Mouse (Mus musculus): Measurements from ENCODE around the gene Capn3. TPM values are rescaled to one million over a fixed set of nuclear protein-coding genes. Genes with fewer than 3 reads are reported as not detected.

Gene Capn3
- total and polyA plus RNA-seq, 2 experiments from 2014 or later = 0.62 to 0.82 TPM

DNA sequence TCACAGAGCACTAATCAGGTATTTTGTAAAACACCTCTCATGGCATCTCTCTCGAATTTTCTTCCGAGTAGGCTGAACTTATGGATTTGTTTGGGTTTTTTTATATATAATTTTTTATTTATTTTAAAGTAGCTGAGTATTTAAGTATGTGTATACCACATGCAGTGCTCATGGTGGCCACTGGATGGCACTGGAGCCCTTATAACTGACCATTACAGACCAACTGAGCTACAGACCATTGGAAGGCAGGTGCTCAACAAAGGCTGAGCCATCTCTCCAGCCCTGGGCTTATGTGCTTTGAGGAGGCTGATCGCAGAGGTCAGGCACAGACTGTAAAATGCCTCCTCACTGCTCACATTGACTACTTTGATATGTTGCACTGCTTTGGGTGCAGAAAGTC lies 22.8 kb downstream of the Capn3 start:
- DNase-seq (peak; percentile 51), ATAC-seq (peak; percentile 53; the same call in 1 of the 2 replicates)
- no peak overlapping the region for H3K9ac ChIP-seq
- H3K4me2 ChIP-seq (ENCODE audit: low read depth) = no peak overlapping the region
- no peaks in the 10 kb centered on the region for H3K4me1 ChIP-seq (ENCODE audit: insufficient read depth)
- TF ChIP-seq CTCF (IDR thresholded peaks at IDR 0.05; ENCODE audit: low read depth) = peak; percentile 68
- no peaks in the 10 kb centered on the region for H3K36me3 ChIP-seq (ENCODE audit: insufficient read depth)
- H3K27me3 ChIP-seq (ENCODE audit: insufficient read depth, low read length) = no peaks in the 10 kb centered on the region
- 58% methylated on average over 3 of the region's 3 CpGs for WGBS
- no peak overlapping the region for H3K4me3 ChIP-seq (ENCODE audit: low read depth, low read length)
- no peaks in the 10 kb centered on the region for H3K9me3 ChIP-seq (ENCODE audit: low read length)
- H3K27ac ChIP-seq (ENCODE audit: low read depth, low read length) = no peak overlapping the region

DNA sequence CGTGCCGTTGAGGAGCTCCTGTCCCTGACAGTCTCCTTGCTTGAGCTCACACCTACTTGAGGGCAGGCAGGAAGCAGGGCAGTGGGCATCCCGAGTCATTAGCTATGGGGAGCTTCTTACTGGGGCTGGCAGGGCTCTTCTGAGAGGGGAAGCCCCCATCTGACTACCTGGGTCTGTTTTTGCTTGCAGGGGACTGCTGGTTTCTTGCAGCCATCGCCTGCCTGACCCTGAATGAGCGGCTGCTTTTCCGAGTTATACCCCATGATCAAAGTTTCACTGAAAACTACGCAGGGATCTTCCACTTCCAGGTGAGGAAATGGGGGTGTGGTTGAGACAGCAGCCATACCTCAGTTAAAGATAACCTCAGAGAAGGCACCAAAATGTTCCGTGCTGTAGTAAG lies 26.1 kb downstream of the Capn3 start:
- WGBS = 83% methylated on average over 8 of the region's 8 CpGs
- Histone ChIP-seq H3K4me2 (ENCODE audit: low read depth) (no peak overlapping the region), H3K27ac (ENCODE audit: low read depth, low read length) (no peak overlapping the region), H3K36me3 (ENCODE audit: insufficient read depth) (no peaks in the 10 kb centered on the region), H3K4me1 (ENCODE audit: insufficient read depth) (no peaks in the 10 kb centered on the region), H3K9ac (no peak overlapping the region), H3K9me3 (ENCODE audit: low read length) (no peaks in the 10 kb centered on the region), H3K27me3 (ENCODE audit: insufficient read depth, low read length) (no peaks in the 10 kb centered on the region), H3K4me3 (ENCODE audit: low read depth, low read length) (no peak overlapping the region)
- TF ChIP-seq CTCF (IDR thresholded peaks at IDR 0.05; ENCODE audit: low read depth) = no peak
- ATAC-seq (no peak), DNase-seq (no peak)

DNA sequence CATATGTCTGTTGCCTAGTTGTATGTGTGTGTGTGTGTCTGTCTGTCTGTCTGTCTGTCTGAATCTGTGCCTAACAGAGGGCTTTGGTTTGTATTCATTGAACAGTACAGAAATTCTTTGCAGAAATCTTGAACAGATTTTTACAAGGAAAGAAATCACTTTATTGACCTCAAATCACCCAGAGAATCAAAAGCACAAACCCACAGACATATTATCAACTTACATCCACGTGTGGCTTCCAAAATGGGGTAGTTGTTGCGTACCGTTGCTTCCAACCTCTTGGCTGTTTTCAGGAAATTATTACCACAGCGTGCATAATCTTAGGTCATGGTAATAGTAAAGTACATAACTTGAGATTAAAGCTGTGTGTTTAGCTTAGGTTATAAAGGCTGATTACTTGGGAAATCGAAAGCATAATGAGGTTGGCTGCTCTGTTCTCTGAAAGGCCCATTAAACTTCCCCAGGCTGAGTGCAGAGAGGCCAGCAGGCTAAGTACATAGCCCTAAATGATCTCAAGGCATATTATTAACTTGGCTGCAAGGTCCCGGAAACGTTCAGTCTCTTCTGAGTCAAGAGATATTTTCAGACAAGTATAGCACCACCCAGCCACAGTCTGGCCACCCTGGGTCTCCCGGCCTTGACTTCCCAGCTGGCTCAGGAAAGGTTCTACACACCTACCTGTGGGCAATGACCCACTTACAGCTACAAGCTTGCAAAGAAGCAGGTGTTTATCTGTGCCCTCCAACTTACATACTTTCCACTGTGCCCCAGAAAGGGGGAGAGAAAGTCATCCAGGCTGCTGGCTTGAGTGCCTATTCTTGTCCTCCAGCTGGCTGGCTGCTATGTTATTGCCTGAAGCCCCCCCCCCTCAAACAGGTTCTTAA lies 26.9 kb downstream of the Capn3 start:
- no peaks in the 10 kb centered on the region for H3K9me3 ChIP-seq (ENCODE audit: low read length)
- no peaks in the 10 kb centered on the region for H3K27me3 ChIP-seq (ENCODE audit: insufficient read depth, low read length)
- no peaks in the 10 kb centered on the region for H3K36me3 ChIP-seq (ENCODE audit: insufficient read depth)
- TF ChIP-seq CTCF (IDR thresholded peaks at IDR 0.05; ENCODE audit: low read depth) = no peak
- ATAC-seq (no peak; the same call in 1 of the 2 replicates), DNase-seq (no peak)
- H3K27ac ChIP-seq (ENCODE audit: low read depth, low read length) = no peak overlapping the region
- no peak overlapping the region for H3K4me2 ChIP-seq (ENCODE audit: low read depth)
- no peak overlapping the region for H3K4me3 ChIP-seq (ENCODE audit: low read depth, low read length)
- no peak overlapping the region for H3K9ac ChIP-seq
- 77% methylated on average over 8 of the region's 8 CpGs for WGBS
- H3K4me1 ChIP-seq (ENCODE audit: insufficient read depth) = no peaks in the 10 kb centered on the region

DNA sequence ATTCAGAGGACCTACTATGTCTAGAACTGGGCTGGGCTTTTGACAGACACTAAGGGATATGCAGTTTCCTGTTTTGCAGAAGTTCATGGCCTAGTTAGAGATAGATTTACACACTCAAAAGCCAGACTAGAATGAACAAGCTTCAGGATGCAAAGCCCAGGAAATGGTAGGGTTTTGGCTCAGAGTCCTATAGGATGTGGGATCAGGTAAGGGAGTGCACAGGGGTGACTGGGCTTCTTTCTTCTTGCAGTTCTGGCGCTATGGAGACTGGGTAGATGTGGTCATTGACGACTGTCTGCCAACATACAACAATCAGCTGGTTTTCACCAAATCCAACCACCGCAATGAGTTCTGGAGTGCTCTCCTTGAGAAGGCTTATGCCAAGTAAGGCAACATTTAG lies 28.4 kb downstream of the Capn3 start:
- no peaks in the 10 kb centered on the region for H3K9me3 ChIP-seq (ENCODE audit: low read length)

DNA sequence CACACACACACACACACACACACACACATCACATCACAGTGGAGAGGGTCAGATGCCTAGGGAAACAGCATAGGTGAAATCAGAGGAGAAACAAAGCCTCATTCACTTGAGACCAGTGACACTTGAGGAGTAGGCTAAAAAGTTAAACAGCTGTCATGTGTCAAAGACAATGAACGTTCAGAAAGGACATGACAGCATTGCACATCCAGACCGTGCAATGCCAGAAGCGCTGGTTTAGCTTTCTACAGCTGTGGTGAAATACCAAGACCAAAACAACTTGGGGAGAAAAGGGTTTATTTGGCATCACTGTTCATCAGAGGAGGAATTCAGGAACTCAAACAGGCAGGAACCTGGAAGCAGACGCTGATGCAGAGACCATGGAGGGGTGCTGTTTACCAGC lies 37.4 kb downstream of the Capn3 start:
- Histone ChIP-seq H3K4me3 (ENCODE audit: low read depth, low read length) (no peak overlapping the region), H3K36me3 (ENCODE audit: insufficient read depth) (no peaks in the 10 kb centered on the region)

More for the DNA sequence above, 28.4 kb downstream of the Capn3 start:
- no peaks in the 10 kb centered on the region for H3K36me3 ChIP-seq (ENCODE audit: insufficient read depth)
- no peak overlapping the region for H3K4me3 ChIP-seq (ENCODE audit: low read depth, low read length)
- WGBS = 92% methylated on average over 3 of the region's 3 CpGs
- ATAC-seq = no peak
- no peaks in the 10 kb centered on the region for H3K27me3 ChIP-seq (ENCODE audit: insufficient read depth, low read length)
- no peak overlapping the region for H3K27ac ChIP-seq (ENCODE audit: low read depth, low read length)
- H3K4me1 ChIP-seq (ENCODE audit: insufficient read depth) = no peaks in the 10 kb centered on the region
- H3K4me2 ChIP-seq (ENCODE audit: low read depth) = no peak overlapping the region
- no peak for DNase-seq
- no peak overlapping the region for H3K9ac ChIP-seq
- TF ChIP-seq CTCF (IDR thresholded peaks at IDR 0.05; ENCODE audit: low read depth) = no peak

DNA sequence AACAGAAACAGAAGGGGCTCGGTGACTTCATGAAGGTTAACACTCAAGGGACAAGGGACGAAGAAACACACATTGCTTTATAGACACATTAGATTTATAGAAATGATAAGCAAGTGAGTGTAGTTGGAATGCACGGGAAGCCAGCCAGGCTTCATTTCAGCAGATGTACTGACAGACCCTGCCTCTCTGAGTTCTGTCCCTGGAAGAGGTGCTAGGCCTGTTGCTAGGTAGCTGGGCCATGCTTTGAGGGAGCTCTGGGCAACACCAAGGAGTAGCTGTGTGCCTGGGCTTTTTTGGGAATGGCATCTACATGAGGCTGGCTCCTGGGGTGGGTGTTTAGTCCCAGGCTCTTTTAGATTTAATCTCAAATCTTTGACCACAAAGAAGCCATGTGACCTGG lies 40.7 kb downstream of the Capn3 start:
- Histone ChIP-seq H3K9me3 (ENCODE audit: low read length) (no peaks in the 10 kb centered on the region), H3K27me3 (ENCODE audit: insufficient read depth, low read length) (no peaks in the 10 kb centered on the region), H3K9ac (no peak overlapping the region), H3K4me2 (ENCODE audit: low read depth) (no peak overlapping the region), H3K4me3 (ENCODE audit: low read depth, low read length) (no peak overlapping the region), H3K36me3 (ENCODE audit: insufficient read depth) (no peaks in the 10 kb centered on the region; the same call in 1 of the 2 replicates), H3K27ac (ENCODE audit: low read depth, low read length) (peak overlapping the region; percentile 10; the same call in 1 of the 2 replicates), H3K4me1 (ENCODE audit: insufficient read depth) (no peaks in the 10 kb centered on the region)
- ATAC-seq = peak; percentile 90
- TF ChIP-seq CTCF (IDR thresholded peaks at IDR 0.05; ENCODE audit: low read depth) = no peak
- peak; percentile 65 for DNase-seq
- WGBS = 69% methylated on average over 3 of the region's 3 CpGs

More for the DNA sequence above, 37.4 kb downstream of the Capn3 start:
- Histone ChIP-seq H3K4me1 (ENCODE audit: insufficient read depth) (no peaks in the 10 kb centered on the region), H3K4me2 (ENCODE audit: low read depth) (no peak overlapping the region), H3K27ac (ENCODE audit: low read depth, low read length) (no peak overlapping the region), H3K9ac (no peak overlapping the region), H3K27me3 (ENCODE audit: insufficient read depth, low read length) (no peaks in the 10 kb centered on the region), H3K9me3 (ENCODE audit: low read length) (no peaks in the 10 kb centered on the region)
- ATAC-seq (no peak), DNase-seq (no peak)
- TF ChIP-seq CTCF (IDR thresholded peaks at IDR 0.05; ENCODE audit: low read depth) = no peak
- 64% methylated on average over 4 of the region's 4 CpGs for WGBS

DNA sequence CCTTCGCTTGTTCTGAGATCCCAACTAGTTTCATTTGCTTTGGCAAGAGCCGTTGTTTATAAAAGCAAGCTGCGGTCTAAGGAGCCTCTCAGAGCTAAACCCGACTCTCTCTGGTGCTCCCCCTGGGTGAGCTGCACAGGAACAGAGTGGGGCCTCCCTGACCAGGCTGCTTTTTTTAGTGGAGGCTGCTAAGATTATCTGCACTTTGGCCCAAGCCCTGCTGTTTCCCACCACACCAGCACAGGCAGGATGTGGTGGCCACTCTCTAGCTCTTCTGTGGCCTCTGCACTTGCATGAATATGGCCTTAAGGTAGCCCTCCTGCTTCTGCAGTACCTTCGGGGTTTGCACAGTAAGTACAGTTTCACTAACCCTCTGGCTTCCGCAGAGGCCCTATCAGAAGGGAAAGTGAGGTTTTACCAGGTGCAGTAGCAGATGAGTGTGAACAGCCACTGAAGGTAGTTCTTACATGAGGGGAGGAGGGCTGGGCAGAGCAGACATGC lies 44.2 kb downstream of the Capn3 start:
- Histone ChIP-seq H3K4me2 (ENCODE audit: low read depth) (no peak overlapping the region), H3K9ac (no peak overlapping the region), H3K4me3 (ENCODE audit: low read depth, low read length) (no peak overlapping the region), H3K9me3 (ENCODE audit: low read length) (no peaks in the 10 kb centered on the region), H3K4me1 (ENCODE audit: insufficient read depth) (no peaks in the 10 kb centered on the region), H3K27ac (ENCODE audit: low read depth, low read length) (no peak overlapping the region), H3K27me3 (ENCODE audit: insufficient read depth, low read length) (no peaks in the 10 kb centered on the region), H3K36me3 (ENCODE audit: insufficient read depth) (no peaks in the 10 kb centered on the region; the same call in 1 of the 2 replicates)
- no peak for TF ChIP-seq CTCF (IDR thresholded peaks at IDR 0.05; ENCODE audit: low read depth)
- 79% methylated on average over 6 of the region's 6 CpGs for WGBS
- no peak for DNase-seq
- ATAC-seq = no peak
